Mouse (Mus musculus) NIH3T3 (cell line): ENCODE results near the gene Six4.
"Not testable (repeated sequence)": the region's sequence is repeated elsewhere in the genome, so short reads cannot be mapped to it uniquely, and the experiment has no call there.

Source experiments
- DNase-seq: peaks from one replicate; pipeline ENCODE4 v3.0.0-alpha.2; 2012; ENCODE audit warnings: low read depth

Six4 gene

DNA sequence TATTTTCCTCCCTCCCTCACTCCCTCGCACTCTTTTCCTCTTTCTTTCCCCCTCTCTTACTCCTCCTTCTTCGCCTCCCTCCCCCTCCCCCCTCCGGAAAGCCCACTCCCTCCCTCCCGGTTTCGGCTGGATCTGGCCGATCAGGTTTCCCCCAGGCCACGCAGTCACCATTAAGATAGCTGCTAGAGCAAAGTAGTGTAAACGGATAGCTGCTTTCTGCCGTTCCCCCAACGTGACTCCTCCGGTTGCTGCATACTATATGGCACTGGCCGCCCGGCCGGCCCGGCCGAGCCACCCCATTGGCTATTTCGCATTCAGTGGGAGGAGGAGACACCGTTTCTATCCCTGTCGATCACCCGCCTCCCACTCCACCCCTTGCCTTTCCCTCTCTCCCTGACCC, at the start of gene Six4:
TSS of gene Six4 (minus strand) at position 261 of the 400 bp plus-strand sequence.
- DNase-seq: peak; percentile 93

DNA sequence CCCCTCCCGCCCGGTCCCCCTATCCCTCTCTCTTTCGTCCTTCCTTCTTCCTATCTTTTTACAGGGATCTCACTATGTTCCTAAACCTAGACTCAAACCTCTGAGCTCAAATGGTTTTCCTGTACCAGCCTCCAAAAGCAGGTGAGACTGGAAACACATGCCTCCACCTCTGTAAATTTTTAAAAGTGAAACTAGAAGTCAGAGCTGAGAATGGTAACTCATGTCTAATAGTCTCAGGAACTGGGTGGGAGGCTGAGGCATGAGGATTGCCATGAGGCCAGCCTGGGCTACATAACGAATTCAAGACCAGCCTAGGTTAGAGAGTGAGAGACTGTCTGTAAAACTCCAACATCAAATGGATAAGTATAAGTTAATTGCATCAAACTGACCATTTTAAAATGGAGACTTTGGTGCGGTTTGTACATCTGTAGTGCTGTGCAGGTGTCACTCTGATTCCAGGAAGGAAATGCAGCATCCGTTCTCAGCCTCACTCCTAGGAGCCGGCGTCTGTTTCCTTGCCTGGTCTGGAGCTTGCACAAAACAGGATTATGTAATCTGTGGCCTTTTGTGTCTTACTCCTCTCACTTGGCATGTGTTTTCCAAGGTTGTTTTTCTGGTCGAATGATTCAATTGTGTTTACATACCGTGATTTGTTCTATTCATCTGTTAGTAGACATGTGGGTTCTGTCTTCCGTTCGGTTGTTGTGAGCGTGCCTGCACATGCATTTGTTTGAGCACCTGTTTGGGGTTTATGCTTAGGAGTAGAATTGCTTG, 49.3 kb upstream of the Six4 start:
- DNase-seq: peak; percentile 22

DNA sequence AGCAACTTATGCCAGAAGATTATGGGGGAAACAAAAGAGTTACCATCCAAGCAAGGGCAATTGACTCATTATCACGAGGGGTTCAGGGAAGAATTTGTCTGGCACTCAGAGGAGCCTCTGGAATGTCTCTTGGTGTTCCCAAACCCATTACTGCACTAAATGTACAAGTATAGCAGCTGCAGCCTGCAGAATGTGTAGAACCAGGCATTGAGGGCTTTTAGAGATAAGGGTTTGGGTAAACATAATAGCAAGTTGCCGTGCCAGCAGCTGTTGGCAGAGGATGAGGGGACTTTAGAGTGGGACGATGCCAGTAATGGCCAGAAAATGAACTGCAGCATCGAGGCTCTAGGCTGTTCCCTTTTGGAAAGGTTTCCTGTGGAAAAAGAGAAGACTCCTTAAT, 47.1 kb upstream of the Six4 start:
- DNase-seq: peak; percentile 47

DNA sequence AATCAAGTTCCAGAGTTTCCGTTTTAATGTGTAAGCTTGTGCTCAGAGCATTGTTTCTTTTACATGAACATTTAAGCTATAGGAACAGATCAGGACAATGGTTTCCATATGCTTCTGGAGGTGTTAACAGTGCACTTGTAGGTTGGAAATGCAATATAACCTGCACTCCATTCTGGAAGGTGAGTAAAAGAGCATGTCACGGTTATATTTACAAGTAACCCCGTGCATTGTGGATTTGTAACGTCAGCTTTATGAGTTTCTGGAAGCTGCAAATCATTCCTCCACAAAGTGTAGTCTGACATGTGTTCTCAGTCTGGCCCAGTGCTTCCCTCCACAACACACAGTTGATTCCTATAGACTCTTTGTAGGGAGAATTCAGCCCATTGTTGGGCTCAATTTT, 40.9 kb upstream of the Six4 start:
- DNase-seq: no peak

DNA sequence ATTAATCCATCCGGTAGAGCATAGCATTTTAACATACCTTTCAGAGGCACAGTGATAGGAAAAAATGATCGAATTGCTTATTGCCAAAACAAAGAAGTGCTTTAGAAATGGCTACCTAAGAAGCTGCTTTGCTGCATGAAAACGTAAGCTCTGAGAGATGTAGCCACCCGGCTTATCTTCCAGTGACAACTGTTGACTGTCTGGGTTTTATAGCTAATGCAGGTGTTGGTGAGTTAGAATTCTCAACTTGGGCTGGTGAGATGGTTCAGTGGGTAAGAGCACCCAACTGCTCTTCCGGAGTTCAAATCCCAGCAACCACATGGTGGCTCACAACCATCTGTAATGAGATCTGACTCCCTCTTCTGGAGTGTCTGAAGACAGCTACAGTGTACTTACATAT, 37.8 kb upstream of the Six4 start:
- DNase-seq: not testable (repeated sequence)

DNA sequence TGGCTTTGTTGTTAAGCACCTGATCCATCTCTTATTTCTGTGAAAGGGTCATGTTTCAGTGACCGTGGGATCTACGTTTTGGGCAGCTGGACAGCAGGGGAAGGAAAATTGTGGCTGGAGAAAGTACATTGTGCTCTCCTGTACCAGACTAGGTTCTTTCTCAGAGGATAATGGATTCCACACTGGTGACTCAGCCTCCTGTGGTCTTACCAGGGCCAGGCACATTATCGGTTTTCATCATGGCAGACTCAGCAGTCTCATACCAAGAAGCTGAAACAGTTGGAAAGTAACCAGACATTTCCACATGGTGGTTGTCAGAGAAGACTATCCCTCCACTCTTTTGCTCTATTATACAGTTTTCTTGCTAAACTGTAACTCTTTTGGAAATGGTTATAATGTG, 34.0 kb upstream of the Six4 start:
- peak; percentile 94 for DNase-seq

DNA sequence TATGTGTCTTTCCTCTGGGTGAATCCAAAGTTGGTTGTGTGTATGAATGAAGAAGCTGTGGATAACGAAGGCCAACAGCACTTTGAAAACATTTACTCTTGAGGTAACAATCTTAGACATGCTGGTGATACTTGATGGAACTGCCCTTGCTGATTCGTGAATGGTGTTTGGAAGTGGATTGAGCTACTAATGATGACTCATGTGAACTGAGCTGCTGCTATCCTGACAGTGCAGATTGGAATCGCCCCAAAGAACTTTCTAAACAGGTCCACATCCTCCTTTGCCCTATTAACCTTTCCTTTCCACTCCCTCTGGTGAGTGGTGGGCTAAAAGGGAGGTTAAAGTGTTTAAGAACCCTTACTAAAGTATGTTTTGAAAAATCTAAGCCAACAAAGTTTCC, 27.5 kb upstream of the Six4 start:
- DNase-seq: peak; percentile 35

DNA sequence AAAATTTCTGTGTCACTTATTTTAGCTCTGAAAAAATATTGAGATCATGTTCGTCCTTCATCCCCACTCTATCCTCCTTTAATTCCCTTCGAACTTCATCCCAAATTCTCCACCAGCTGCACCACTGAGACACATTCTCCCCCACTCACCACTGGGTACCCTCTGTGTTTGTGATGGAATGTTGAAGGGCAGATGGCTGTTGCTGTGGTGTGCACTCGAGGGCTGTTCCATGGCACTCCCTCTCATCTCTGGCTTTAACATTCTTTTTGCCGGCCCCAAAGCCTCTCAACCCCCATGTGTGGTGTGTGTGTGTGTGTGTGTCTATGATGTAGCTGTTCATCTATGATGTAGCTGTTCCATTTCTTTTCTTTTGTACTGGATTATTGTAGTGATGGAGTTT, 12.0 kb upstream of the Six4 start:
- DNase-seq: no peak

DNA sequence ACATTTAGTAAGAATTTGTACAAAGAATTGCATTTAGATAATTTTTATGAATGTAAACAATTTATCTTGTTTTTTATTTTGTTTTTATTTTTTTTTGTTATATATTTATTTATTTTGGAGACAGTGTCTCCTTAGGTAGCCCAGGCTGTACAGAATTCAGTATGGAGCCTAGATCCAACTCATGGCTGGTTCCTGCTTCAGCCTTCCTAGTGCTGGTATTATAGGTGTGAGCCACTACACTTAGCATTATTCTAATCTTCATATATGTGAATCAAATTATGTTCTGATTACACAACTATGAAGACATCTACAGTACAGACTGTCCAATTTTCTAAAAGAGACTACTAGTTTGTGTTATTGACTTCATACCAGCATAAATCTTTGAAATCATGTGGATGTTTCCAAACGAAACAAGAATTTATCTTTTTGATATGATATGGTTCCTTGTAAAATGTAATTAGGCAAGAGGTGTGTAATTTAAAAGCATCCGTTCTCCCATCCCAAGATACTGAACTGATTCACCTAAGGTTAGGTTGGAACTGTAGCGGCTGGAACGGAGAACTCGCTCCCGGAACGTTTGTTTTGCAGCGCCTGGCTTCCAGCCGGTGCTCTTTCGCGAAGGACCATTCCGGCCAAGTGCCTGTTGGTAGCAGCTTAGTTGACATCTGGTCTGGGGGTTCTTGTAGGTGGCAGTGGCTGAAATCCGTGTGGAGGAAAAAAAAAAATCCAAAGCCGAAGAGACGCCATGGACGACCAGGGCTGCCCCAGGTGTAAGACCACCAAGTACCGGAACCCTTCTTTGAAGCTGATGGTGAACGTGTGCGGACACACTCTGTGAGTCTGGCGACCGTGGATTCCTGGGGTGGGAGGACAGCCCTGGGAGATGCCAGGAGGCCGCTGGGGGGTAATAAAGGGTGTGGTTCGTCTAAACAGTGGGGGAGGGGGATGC, 10.1 kb upstream of the Six4 start, which contains the start of gene Mnat1:
TSS of gene Mnat1 (plus strand) at position 625 of the 949 bp plus-strand sequence.
- DNase-seq: peak; percentile 92

DNA sequence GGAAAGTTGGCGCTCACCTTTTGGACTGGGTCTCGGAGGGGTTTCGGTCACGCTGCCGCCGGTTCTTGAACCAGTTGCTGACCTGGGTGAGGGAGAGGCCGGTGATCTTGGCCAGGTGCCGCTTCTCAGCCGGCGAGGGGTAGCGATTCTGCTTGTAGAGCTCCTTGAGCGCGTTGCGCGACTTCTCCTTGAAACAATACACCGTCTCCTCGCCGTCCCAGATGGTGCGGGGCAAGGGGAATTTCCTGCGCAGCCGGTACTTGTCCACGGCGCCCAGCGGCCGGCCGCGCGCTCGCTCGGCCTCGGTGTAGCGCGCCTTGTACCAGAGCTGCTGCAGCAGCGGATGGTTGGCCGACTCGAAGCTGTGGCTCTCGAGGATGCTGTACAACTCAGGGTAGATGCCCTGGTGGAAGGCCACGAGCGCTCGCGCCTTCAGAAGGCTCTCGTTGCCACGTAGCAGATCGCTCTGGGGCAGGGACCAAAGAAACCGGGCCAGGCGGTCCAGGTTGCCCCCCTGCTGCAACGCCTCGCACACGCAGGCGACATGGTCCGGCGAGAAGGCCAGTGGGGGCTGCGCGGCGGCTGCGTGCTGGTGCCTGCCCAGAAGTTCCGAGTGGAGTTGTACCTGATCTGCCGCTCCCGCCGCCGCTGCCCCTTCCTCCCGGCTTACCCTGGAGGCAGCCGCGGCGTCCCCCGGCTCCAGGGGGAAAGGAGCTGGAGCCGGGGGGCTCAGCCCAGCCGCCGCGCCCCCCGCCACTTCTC, 749 bp downstream of the Six4 start:
- DNase-seq: peak; percentile 70

DNA sequence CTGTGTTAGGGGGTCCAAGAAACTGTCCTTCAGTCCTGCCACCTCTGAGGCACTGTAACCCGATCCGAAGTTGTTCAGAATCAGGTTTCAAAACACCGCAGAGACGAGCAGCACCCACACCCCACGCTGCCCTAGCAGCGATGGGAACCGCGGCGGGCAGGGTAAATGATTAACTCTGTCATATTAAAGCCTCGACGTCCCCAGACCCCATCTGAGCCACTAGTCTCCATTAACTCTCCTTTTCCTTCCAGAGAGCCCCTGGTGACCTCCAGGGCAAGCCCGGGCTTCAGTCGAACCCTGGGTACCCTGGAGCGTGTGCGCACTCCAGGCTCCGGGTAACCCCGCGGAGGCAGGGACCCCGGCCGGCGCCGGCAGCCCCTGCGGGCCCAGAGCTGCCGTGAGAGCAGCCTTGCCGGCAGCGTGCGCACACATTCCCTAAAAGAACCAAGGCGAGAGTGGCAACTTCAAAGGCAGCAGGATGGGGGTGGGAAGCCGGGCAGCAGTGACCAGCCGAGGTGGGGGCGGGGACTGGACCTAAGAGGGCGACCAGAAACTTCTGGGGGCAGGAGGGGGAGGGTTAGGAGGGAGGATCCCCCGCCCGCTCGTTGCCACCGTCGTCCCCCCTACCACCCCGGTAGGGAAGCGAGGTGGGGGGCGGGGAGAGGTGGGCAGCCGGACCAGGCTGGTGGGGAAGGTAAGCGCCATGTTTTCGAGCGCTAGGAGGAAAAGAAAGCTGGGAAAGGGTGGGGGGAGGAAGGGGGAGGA, 1.5 kb downstream of the Six4 start:
- DNase-seq: peak; percentile 70

DNA sequence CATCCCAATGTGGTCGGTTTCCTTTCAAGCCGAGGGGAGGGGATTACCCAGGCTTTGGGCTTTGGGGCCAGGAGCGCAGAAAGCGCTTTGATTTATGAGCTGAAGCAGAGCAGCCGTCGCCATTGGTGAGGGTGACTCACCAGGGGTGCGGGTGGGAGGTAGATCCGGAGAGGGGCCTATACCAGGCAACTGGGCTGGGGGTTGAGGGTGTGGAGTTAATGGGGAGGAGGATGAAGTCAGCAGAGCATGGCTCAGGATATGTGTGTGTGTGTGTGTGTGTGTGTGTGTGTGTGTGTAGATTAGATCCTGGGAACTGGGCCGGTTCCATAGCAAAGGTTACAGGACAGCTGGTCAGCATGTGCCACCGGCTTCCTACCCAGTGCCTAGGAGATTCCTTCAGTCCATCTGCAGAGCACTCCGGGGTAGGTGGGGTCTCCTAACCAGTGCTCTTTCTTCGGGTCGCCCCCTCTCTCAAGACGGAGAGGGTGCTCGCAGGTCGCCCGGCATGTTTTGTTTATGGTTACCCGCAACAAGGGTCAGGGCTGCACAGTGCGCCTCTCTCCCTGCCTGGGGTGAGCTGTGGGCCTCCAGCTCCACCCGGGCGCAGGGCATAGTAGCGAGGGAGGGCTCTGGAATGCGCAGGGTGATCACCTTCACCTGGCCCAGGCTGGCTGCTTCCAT, 2.7 kb downstream of the Six4 start:
- DNase-seq: peak; percentile 84

DNA sequence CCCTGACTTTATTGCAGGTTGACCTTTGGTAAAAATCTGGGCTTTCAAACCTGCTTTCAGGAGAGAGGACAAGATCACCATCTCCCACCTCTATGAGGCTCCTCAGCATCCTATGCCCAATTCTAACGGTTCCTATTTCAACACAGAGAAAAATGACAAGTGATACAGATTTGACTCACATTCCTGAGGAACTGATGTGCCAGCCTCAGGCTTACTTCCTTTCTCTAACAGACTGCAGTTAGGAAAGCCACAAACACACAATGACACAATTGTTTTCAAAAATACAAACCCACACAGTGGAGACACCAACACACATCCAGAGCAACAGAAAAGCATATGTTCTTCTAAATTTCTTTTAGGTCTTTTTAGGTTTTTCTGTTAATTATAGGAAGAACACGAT, 5.4 kb downstream of the Six4 start:
- no peak for DNase-seq

DNA sequence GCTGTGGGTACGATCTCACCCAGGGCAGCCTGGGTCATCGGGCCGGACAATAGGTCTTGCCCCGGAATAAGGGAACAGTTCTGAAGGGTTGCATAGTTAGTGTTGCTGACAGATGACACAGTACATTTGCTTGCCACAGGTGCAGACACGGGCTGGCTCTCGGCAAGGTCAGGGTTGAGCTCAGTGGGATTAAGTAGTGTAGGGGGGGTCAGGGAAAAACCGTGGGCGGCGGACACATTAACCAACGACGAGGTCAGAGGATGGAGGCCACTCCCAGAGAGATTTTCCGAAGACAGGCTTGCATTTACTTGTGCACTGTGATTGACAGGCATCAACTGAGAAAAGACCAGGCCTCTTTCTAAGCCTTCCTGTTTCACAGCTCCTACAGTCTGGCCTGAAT, 9.5 kb downstream of the Six4 start:
- no peak for DNase-seq

DNA sequence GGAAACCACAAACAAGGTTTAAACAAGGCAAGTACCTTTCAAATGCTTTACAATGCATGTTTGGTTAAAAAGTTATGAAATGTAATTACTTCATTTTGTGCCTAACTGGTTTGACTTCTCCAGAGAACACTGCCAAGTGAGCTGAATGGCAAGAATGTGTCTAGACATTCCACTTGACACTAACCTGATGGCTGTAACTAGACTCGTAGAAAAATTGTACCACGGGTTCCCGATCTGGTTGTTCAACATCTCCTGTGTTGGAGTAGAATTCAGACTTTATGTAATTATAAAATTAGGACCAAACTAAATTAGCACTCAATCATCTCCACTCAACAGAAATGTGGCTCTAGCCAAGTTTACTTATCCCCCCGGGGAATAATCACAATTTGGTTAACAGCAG, 14.7 kb downstream of the Six4 start:
- DNase-seq: no peak

DNA sequence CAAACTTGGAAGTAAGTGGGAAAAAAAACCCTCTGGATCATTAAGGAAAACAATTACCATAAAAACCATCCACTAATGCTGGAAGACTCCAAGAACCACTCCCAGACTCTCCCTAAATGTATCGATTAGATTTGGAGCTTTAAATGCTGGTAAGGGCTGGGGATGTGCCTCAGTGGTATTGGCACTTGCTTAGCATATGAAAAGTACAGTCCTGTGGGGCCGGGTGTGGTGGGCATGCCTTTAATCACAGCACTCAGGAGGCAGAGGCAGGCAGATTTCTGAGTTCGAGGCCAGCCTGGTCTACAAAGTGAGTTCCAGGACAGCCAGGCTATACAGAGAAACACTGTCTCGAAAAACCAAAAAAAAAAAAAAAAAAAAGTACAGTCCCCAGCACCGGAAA, 17.1 kb downstream of the Six4 start:
- not testable (repeated sequence) for DNase-seq

DNA sequence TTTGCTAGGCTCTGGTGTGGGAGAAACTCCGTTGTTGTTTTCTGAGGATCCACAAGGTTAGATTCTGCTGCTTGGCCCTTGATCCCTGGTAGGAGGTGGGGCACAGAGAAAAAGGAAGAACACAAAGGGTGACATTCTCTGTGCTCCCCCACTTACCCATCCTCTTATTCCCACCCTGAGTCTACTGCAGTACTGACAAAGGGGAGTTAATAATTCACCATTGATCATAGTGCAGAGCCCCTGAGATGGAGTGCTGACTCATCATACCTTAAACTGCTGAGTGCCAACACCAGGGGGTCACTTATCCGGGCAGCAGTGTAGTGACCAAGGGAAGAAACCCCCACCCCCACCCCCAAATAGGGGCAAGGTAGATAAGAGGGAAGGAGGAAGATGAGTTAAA, 18.7 kb downstream of the Six4 start:
- DNase-seq: no peak

DNA sequence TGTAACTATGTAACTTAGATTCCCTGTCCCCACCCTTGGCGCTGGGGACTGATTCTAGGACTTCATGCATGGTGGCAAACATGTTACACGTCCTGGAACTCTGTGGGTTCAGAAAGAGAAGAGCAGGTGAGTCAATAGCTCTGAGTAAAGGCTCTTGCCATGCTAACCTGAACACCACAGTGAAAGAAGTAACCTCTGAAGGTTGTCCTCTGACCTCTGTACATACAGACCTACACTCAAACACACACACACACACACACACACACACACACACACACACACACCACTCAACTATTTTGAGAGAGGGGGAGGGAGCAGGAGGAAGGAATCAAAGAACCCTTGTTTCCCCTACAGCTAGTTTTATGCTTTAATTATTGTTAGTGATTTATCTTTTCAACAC, 19.1 kb downstream of the Six4 start:
- no peak for DNase-seq

DNA sequence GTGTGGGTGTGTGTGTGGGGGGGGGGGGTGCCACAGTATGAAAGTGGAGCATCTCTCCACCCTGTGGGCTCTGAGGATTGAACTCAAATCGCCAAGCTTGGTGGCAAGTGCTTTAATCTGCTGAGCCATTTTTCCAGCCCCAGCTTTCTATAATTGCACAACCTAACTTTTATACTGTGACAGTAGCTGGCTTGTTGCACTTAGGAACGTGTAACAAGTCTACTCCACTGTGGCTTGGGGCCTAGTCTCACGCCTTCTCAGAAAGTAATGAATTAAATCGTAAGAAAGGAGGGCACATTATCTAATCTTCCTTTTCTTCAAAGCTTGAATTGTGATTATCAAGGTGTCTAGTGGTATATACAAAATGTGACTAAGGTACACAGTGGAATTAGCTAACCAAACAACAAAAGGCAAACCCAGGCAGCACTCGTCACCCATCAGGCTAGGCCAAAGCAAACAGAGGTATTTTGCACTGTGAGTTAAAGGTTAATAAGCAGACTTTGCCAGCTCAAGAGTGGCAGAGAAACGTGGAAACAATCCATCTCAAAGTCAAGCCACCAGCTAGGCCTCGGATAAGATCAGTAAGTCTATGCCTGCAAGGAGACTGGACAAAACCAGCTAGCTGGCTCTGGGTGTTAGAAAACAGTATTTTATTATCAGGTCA, 22.5 kb downstream of the Six4 start:
- no peak for DNase-seq

DNA sequence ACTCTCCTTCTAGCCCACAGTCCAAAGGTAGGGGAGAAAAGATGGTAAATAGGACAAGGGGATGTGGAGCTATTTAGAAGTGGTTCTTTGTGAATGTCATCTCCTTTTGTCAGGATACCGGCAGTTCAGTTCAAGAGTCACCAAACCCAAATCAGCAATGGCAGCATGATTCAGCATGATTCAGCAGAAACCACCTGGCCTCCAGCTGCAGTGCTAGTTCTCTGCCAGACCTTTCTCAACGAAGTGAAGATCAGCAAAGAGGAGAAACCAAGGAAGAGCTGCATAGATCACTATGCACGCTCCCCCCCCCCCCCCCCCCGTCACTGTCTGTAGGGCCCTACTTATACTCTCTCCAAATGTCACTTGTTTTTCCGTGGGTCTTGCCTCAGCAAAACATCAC, 24.3 kb downstream of the Six4 start:
- peak; percentile 56 for DNase-seq
